Mouse (Mus musculus): ENCODE measurements around the gene Trir. TPM values are rescaled to one million over a fixed set of nuclear protein-coding genes. Genes with fewer than 3 reads are reported as not detected.
A peak's percentile ranks its signal among the peaks of the same experiment; 100 is the strongest.

Gene Trir
- polyA plus RNA-seq, 1 experiment, result 87.8 TPM

DNA sequence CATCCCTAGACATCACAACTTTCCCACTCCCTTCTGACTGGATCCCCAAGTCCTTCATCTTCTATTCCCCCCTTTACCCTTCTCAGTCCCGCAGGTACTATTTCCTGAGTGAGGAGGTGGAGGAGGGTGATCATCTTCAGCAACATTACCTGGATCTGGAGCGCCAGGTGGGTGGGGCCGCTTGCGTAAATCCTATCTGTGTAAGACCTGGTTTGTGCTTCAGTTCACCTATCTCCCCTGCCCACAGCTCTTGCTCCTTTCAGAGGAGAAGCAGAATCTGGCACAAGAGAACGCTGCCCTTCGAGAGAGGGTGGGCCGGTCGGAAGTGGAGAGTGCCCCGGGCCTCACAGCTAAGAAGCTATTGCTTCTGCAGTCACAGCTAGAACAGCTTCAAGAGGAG is 32.2 kb upstream of the Trir start:
- WGBS, result 97% methylated on average over 9 of the region's 9 CpGs
- Histone ChIP-seq H3K27me3 (ENCODE audit: control insufficient read depth, insufficient read depth, low read length) (no peaks in the 10 kb centered on the region), H3K36me3 (ENCODE audit: control insufficient read depth, insufficient read depth, low read length) (no peaks in the 10 kb centered on the region), H3K27ac (ENCODE audit: insufficient read depth, low read length) (no peak overlapping the region), H3K4me1 (ENCODE audit: control insufficient read depth, insufficient read depth, insufficient read length) (peaks cover 2% of the 10 kb centered on the region; the same call in 1 of the 2 replicates), H3K4me3 (ENCODE audit: extremely low read depth, insufficient read depth, insufficient read length) (no peak overlapping the region)
- TF ChIP-seq POLR2A (IDR thresholded peaks at IDR 0.05; ENCODE audit: low read depth, low read length) (no peak), CTCF (IDR thresholded peaks at IDR 0.05; ENCODE audit: extremely low read depth, insufficient read depth, insufficient read length, insufficient replicate concordance) (no peak)
- no peak for DNase-seq (ENCODE audit: low read depth in 1 of 2, low spot score in 2 of 2)

DNA sequence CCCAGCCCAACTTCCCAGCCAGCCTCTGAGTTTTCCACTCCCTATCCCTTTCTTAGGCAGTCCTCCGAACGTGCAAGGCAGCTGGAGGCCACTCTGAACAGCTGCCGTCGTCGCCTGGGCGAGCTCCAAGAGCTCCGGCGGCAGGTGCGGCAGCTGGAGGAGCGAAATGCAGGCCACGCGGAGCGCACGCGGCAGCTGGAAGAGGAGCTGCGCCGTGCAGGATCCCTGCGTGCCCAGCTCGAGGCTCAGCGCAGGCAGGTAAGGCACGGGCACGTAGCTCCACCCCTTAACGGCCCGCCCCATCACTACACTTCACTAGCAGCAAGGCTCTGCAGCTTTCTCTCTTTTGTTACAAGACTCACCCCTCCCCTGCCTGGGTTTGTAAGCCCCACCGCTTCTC is 30.9 kb upstream of the Trir start:
- no peak for DNase-seq (ENCODE audit: low read depth in 1 of 2, low spot score in 2 of 2)
- Histone ChIP-seq H3K4me3 (ENCODE audit: extremely low read depth, insufficient read depth, insufficient read length) (no peak overlapping the region), H3K4me1 (ENCODE audit: control insufficient read depth, insufficient read depth, insufficient read length) (peaks cover 2% of the 10 kb centered on the region; the same call in 1 of the 2 replicates), H3K36me3 (ENCODE audit: control insufficient read depth, insufficient read depth, low read length) (no peaks in the 10 kb centered on the region), H3K27me3 (ENCODE audit: control insufficient read depth, insufficient read depth, low read length) (no peaks in the 10 kb centered on the region), H3K27ac (ENCODE audit: insufficient read depth, low read length) (no peak overlapping the region)
- TF ChIP-seq CTCF (IDR thresholded peaks at IDR 0.05; ENCODE audit: extremely low read depth, insufficient read depth, insufficient read length, insufficient replicate concordance) (no peak), POLR2A (IDR thresholded peaks at IDR 0.05; ENCODE audit: low read depth, low read length) (no peak)
- WGBS, result 90% methylated on average over 25 of the region's 25 CpGs

DNA sequence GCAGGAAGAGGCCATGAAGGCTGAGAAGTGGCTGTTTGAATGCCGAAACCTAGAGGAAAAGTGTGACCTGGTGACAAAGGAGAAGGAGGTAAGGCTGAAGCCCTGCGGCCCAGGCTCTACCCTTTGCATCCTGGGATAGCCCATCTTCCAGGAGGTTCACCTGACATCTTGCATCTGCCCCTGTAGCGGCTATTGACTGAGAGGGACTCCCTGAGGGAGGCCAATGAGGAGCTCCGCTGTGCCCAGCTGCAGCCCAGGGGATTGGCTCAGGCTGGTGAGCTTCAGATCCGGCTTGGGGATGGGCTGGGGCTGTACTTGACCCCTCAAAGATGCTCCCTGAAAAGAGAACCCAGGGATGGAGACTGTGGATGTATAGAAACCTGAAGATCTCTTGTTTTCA is 29.6 kb upstream of the Trir start:
- H3K27me3 ChIP-seq (ENCODE audit: control insufficient read depth, insufficient read depth, low read length), result no peaks in the 10 kb centered on the region
- DNase-seq (ENCODE audit: low read depth in 1 of 2, low spot score in 2 of 2), result no peak
- H3K4me3 ChIP-seq (ENCODE audit: extremely low read depth, insufficient read depth, insufficient read length), result no peak overlapping the region
- H3K36me3 ChIP-seq (ENCODE audit: control insufficient read depth, insufficient read depth, low read length), result no peaks in the 10 kb centered on the region
- TF ChIP-seq POLR2A (IDR thresholded peaks at IDR 0.05; ENCODE audit: low read depth, low read length) (no peak), CTCF (IDR thresholded peaks at IDR 0.05; ENCODE audit: extremely low read depth, insufficient read depth, insufficient read length, insufficient replicate concordance) (no peak)
- H3K27ac ChIP-seq (ENCODE audit: insufficient read depth, low read length), result no peak overlapping the region
- peaks cover 2% of the 10 kb centered on the region; the same call in 1 of the 2 replicates for H3K4me1 ChIP-seq (ENCODE audit: control insufficient read depth, insufficient read depth, insufficient read length)
- 96% methylated on average over 5 of the region's 5 CpGs for WGBS

DNA sequence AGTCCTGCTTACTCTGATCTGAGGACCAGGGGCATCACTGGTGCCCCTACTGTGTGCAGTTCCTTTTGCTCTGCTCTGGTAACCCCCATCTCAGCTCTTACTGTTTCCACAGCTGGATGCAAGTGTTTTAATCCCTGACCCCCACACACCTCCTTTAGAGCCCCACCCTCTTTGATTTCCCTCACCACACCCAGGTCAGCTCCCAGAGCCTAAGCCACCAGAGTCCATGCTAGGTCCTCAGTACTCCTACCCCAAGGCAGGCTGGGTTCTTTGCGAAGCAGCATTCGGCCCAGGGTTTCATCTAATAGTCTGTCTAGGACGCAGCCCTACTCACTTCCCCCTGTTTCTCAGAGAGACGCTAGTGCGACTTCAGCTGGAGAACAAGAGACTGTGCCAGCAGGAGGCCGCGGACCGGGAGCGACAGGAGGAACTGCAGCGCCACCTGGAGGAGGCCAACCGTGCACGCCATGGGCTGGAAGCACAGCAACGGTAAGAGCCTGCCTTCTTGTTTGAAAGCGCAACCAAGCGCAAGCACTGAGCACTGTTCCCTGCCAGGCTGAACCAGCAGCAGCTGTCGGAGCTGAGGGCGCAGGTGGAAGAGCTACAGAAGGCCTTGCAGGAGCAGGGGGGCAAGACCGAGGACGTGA is 28.9 kb upstream of the Trir start:
- no peaks in the 10 kb centered on the region for H3K27me3 ChIP-seq (ENCODE audit: control insufficient read depth, insufficient read depth, low read length)
- TF ChIP-seq POLR2A (IDR thresholded peaks at IDR 0.05; ENCODE audit: low read depth, low read length), result no peak
- TF ChIP-seq CTCF (IDR thresholded peaks at IDR 0.05; ENCODE audit: extremely low read depth, insufficient read depth, insufficient read length, insufficient replicate concordance), result peak; percentile 100
- H3K27ac ChIP-seq (ENCODE audit: insufficient read depth, low read length), result no peak overlapping the region
- 3% methylated on average over 19 of the region's 19 CpGs for WGBS
- peaks cover 2% of the 10 kb centered on the region; the same call in 1 of the 2 replicates for H3K4me1 ChIP-seq (ENCODE audit: control insufficient read depth, insufficient read depth, insufficient read length)
- H3K4me3 ChIP-seq (ENCODE audit: extremely low read depth, insufficient read depth, insufficient read length), result no peak overlapping the region
- no peaks in the 10 kb centered on the region for H3K36me3 ChIP-seq (ENCODE audit: control insufficient read depth, insufficient read depth, low read length)
- peak; percentile 80 to 91 for DNase-seq (ENCODE audit: low read depth in 1 of 2, low spot score in 2 of 2)

DNA sequence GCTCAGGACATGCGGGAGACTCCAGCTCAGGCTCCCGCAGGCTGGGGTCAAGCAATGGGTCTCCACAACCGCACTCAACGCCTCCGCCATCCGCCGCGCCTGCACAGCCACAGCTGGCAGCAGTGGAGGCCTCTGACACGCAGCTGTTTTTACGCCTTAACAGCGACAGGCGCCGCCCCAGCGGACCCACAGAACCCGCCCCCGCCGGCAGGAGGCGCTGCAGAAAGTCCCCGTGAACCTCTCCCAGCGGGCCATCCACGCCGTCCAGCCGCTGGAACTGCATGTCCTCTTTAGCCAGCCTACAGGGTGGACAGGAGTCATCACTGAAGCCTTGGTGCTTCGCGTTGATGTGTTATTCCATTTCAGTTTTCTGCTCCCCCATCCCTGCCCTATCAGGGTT is 18.9 kb upstream of the Trir start:
- no peak overlapping the region for H3K27ac ChIP-seq (ENCODE audit: insufficient read depth, low read length)
- WGBS, result 33% methylated on average over 25 of the region's 25 CpGs
- H3K36me3 ChIP-seq (ENCODE audit: control insufficient read depth, insufficient read depth, low read length), result no peaks in the 10 kb centered on the region
- H3K4me1 ChIP-seq (ENCODE audit: control insufficient read depth, insufficient read depth, insufficient read length), result no peaks in the 10 kb centered on the region
- TF ChIP-seq CTCF (IDR thresholded peaks at IDR 0.05; ENCODE audit: extremely low read depth, insufficient read depth, insufficient read length, insufficient replicate concordance) (0 out of 2 replicates have a peak, but pooled peaks have one; percentile 31), POLR2A (IDR thresholded peaks at IDR 0.05; ENCODE audit: low read depth, low read length) (no peak)
- peaks cover 5% of the 10 kb centered on the region; the same call in 1 of the 2 replicates for H3K27me3 ChIP-seq (ENCODE audit: control insufficient read depth, insufficient read depth, low read length)
- DNase-seq (ENCODE audit: low read depth in 1 of 2, low spot score in 2 of 2), result peak in 1 of 2 experiments; percentile 20
- H3K4me3 ChIP-seq (ENCODE audit: extremely low read depth, insufficient read depth, insufficient read length), result no peak overlapping the region

DNA sequence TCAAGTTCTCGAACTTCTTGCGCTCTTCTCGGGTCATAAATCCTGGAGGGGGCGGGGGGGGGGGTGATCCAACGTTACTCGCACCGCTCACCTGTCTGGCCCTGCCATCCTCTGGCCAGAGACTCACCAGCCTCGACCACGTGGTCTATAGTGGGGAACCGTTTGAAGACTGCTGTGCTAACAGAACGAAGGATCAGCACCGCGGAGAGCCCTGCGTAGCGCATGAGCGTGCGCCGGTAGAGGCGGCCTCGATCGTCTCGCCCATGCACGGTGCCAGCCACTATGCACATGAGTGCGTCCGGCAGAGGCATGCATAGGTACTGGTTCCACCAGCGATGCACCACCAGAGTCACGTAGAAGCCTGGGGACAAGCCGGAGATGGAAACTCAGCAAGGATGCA is 15.4 kb upstream of the Trir start:
- no peaks in the 10 kb centered on the region for H3K36me3 ChIP-seq (ENCODE audit: control insufficient read depth, insufficient read depth, low read length)
- DNase-seq (ENCODE audit: low read depth in 1 of 2, low spot score in 2 of 2), result no peak
- H3K4me3 ChIP-seq (ENCODE audit: extremely low read depth, insufficient read depth, insufficient read length), result no peak overlapping the region
- H3K4me1 ChIP-seq (ENCODE audit: control insufficient read depth, insufficient read depth, insufficient read length), result no peaks in the 10 kb centered on the region; the same call in 1 of the 2 replicates
- 12% methylated on average over 28 of the region's 28 CpGs for WGBS
- TF ChIP-seq POLR2A (IDR thresholded peaks at IDR 0.05; ENCODE audit: low read depth, low read length), result no peak
- no peak for TF ChIP-seq CTCF (IDR thresholded peaks at IDR 0.05; ENCODE audit: extremely low read depth, insufficient read depth, insufficient read length, insufficient replicate concordance)
- H3K27me3 ChIP-seq (ENCODE audit: control insufficient read depth, insufficient read depth, low read length), result peaks cover 10% of the 10 kb centered on the region
- no peak overlapping the region for H3K27ac ChIP-seq (ENCODE audit: insufficient read depth, low read length)

DNA sequence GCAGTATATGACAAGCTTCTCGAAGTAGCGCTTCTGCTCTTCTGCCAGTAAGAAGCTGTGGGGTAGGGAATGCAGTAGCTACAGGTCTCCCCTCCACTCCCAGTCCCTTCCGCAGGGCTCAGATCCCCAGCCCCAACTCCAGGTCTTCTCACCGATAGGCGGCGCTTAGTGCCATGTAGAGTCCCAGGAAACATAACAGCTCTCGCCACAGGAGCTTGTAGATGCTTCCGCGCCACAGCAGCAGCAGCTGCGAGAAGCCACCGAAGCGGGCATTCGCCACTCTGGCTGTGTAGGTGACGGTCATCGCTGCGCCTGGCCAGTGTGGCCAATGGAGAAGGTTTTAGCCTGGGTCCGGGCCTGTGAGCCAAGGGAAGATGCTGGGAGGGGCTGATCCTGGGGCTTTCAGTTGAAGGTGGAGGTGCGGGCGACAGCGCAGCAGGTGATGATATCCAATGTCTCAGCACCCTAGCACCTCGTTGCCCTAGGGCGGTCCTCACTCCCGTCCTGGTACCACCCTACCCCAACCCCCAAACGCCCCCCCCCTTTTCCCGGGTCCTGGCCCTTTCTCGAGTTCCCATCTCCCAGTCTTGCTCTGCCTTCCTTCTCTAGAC is 13.3 kb upstream of the Trir start:
- Histone ChIP-seq H3K27me3 (ENCODE audit: control insufficient read depth, insufficient read depth, low read length) (peaks cover 10% of the 10 kb centered on the region), H3K4me3 (ENCODE audit: extremely low read depth, insufficient read depth, insufficient read length) (peak overlapping the region; percentile 41; the same call in 1 of the 2 replicates), H3K36me3 (ENCODE audit: control insufficient read depth, insufficient read depth, low read length) (peaks cover 6% of the 10 kb centered on the region), H3K27ac (ENCODE audit: insufficient read depth, low read length) (no peak overlapping the region), H3K4me1 (ENCODE audit: control insufficient read depth, insufficient read depth, insufficient read length) (no peaks in the 10 kb centered on the region; the same call in 1 of the 2 replicates)
- 7% methylated on average over 26 of the region's 26 CpGs for WGBS
- peak; percentile 51 to 76 for DNase-seq (ENCODE audit: low read depth in 1 of 2, low spot score in 2 of 2)
- peak; percentile 56; the same call in 1 of the 2 replicates for TF ChIP-seq CTCF (IDR thresholded peaks at IDR 0.05; ENCODE audit: extremely low read depth, insufficient read depth, insufficient read length, insufficient replicate concordance)
- TF ChIP-seq POLR2A (IDR thresholded peaks at IDR 0.05; ENCODE audit: low read depth, low read length), result no peak

Data from spleen, adult 2 months (tissue).